Mouse (Mus musculus) mature B cell (primary cell): ENCODE results near the gene Tecr.

Experiments
- in situ Hi-C: fragments of 300-500 bp; cut with MboI; formaldehyde crosslinking; loops from 2 replicates; pipeline ENCODE4 v1.14.3; 2019

The Tecr gene

DNA sequence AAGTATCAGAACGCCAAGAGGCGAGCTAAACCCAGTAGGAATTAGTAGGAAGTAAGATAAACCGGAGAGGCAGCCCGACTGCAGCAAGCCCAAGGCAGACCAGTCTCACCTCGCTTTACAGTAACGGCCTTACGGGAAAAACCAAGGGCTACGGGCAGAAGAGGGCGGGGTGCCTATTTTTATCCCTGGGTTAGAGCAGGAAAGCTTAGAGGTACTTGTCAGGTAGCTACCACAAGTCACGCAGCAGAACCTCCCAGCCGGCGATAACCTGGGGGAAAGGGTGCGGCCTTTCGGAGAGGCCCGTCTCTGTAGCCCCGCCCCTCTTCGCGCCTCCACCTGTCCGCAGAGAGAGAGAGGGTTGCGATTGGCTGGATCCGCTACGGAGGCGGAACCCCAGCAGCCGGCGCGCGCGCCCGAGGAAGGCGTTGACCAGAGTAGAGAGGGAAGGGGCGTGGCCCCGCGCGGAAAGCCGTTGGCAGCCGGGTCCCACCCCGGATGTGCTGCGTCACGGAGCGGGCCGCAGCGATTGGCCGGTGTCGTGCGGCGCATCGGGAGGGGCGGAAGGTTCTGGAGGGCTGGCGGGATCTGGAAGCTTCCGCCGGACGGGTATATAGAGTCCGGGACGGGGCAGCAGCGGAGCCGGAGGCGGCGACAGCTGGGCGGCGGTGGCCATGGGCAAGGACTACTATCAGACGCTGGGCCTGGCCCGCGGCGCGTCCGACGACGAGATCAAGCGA lies at the start of gene Tecr, which contains the start of gene Dnajb1:
Tecr (minus strand) TSS at position 311 of the 737 bp plus-strand sequence.
Dnajb1 (plus strand) TSS at position 533 of the 737 bp plus-strand sequence.
- in situ Hi-C loops = no loop called here

DNA sequence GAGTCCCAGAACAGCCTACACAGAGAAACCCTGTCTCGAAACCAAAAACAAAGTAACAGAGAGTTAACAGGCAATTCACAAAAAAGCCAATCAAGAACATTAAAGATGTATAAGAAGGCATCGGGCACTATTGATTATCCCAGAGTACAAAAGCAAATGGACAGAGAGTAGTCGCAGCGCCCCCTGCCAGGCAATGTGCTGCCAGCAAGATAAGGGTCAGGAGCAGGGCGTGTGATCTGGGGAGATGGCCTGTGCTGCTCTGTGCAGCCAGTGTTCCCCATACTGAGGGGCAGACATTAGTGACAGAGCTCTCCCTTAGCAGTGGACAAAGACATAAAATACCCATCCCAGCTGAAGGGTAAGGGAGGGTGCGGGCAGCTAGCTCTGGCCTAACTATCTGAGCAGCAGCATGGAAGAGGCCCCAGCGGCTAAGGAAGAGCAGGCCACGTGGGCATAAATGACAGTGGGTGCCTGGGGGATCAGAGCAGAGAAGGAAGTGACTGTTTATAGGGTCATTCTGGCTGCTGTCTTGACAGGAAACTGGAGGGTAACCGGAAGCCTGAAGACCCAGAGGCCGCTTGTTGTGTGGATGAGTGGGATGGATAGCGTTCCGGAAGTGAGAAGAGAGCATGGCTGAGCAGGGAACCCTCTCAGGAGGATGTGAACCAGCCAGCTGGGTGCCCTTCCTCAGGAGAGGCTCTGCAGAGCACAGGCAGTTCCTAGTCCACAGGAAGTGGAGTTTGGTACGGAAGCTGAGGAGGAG lies 48.9 kb upstream of the Tecr start:
- in situ Hi-C loops = loop anchor here (5.0 kb wide), 1 partner anchor 241 kb away; no protein-coding TSS in a partner anchor

DNA sequence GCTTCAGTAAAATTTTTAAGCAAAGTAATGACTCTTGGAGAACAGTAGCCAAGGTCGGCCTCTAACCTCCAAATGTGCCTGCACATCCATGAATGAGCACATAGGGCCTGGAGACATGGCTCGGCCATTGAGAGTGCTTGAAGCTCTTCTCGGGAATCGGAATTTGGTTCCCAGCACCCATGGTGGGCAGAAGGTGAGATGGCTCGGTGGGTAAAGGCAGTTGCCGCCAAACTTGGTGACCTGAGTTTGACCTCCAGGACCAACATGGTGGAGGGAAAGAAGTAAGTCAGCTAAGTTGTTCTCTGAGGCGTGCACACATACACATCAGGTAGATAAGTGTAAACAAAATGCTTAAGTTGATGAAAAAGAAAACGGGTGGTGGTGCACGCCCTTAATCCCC lies 48.3 kb upstream of the Tecr start:
- in situ Hi-C loops = loop anchor here (5.0 kb wide), 1 partner anchor 241 kb away; no protein-coding TSS in a partner anchor

DNA sequence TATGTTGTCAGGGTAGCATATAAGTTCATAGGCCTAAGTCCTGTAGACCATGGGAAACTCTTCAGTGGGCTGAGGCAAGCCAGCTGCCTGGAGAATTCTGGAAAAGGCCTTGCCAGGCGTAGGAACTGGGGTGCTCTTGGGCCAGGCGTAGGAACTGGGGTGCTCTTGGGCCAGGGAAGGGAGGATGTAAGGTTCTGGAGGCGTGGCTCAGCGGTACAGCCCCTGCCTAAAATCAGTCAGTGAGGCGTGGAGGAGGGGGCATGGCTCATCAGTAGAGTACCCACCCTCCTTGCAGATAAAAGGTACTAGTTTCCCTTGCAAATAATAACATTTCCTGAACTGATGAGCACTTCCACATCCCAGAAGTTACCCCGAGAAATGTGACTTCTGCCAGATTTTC lies 47.0 kb upstream of the Tecr start:
- in situ Hi-C loops = loop anchor here (5.0 kb wide), 1 partner anchor 243 kb away; no protein-coding TSS in a partner anchor

DNA sequence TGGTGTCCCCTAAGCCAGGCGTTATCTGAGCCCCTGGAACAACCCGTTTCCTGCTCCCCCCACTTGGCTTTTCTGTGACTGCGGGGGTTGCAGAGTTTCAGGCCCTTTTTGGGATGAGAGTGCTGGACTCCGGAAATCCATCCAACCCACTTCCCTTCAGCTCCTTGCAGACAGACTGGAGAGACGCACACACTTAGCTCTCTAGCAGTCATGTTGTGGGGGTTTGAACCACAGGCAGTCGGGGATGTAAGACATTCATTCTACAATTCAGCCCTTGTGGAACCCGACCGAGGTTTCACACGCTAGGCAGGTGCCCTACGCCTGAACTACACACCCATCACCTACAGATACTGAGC lies 45.9 kb upstream of the Tecr start:
- in situ Hi-C loops = no loop called here

DNA sequence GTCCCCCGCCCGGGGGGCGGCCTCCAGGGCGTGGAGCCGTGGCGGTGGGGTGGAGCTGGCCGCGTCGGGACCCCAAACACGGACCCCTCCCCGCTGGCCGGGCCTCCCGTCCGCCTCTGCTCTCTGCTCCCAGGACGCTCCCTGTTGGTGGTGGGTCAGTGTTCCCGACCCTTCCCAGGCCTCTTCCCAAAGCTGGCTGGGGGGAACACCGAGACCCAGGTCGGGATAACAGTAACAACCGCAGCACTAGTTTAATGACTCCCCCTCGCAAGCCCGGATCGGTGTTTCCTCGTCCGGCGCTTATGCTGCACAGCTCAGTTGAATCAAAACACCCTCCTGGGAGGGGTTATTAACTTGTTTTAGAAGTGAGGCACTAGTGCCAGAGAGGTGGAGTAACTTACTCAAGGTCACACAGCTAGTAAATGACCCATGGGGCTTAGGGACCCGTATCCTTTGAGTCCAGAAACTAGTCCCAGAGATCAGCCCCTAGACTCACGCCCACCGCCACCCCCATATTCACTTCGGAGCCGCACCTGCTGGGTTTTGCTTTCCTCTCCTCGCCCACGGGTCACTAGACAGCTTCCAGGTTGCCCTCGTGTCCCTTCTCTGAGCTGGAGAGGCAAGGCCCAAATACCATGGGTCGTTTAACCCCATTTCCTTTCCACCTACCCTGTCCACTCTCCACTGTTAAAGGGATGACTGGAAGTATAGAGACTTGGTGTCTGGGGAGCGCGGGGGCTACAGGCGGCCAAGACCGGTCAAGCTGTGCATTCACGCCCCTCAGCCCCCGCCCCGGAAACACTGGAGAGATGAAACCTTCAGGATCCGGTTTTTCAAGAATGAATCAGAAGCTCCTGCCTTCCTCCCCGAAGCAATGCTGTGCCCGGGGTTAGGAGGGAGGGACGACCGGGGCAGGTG lies 45.2 kb upstream of the Tecr start:
- in situ Hi-C loops = no loop called here

DNA sequence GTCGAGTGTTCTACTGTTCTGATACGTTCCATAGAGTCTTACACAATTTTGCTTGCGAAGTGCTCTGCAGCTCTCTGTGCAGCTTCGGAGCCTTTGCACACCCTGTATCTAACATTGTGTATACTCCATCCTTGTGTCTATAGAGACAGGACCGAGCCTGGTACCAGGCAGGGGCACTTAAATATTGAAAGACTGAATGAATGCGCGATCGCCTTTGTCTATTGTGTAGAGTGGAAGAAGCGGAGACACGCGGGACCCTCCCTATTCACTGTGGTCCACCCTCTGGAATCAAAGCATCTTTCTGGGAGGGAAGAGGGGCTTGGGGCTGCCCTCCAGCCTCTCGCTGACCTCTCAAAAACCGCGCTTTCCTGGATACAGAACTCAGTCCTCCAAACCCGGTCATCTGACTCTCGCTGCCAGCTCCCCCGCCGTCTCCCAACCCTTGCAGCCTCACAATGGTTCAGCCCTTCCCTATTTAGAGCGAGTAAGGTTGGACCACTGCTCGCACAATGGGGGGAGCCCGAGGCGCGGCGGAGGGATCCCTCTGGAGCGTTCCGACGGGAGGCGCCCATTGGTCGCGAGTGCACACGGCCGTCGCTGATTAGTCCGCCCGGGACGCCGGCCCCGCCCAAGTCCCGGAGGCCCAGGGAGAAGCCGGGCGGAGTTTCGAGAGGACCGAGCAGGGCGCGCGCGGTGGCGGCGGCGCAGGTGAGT lies 44.4 kb upstream of the Tecr start, which contains the start of gene Gipc1:
Gipc1 (plus strand) TSS at position 648 of the 714 bp plus-strand sequence.
- in situ Hi-C loops = no loop called here

DNA sequence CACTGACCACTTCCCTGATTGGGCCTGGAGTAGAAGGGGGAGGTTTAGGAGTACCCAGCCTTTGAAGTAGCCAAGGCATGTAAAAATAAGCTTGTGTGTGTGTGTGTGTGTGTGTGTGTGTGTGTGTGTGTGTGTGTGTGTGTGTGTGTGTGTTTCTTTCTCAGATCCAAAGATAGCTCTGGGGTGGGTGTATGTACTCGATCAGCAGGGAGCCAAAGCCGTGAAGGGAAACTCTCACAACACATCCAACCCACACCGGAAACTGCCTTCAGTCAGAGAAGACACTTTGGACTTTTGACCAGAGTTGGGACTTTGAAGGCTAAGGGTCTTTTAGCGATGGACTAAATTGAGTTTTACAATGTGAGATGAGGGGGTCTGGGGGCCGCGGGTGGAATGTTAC lies 41.9 kb upstream of the Tecr start:
- in situ Hi-C loops = no loop called here

DNA sequence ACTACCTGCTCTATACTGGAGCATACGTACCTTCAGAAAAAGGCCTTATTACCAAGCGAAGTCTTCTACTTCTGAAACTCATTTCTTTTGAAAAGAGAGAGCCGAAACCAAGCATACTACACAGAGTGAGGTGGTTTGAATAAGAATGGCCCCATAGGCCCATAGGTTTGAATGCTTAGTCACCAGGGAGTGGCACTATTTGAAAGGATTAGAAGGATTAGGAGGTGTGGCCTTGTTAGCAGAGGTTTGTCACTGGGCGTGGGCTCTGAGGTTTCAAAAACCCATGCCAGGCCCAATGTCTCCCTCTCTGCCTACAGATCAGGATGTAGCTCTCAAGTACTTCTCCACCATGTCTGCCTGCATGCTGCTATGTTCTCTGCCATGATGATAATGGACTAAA lies 40.3 kb upstream of the Tecr start:
- in situ Hi-C loops = no loop called here

DNA sequence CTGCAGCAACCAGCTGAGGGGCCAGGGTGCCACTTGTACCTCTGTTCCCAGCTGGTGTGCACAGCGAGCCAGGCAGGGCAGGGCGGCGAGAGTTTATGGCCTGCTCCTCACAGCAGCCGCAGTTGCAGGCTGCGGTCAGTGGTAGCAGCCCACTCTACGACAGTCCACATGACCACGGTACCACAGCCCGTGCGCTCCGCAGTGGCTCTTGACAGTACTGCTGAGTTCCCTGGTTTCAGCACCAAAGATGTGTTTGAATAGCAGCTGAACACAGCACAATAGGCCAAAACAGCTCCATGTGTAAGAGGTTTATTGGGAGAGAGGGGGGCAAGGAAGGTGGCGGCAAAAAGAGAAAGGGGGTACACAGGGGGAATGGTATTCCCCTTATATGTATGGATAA lies 39.7 kb upstream of the Tecr start:
- in situ Hi-C loops = no loop called here

DNA sequence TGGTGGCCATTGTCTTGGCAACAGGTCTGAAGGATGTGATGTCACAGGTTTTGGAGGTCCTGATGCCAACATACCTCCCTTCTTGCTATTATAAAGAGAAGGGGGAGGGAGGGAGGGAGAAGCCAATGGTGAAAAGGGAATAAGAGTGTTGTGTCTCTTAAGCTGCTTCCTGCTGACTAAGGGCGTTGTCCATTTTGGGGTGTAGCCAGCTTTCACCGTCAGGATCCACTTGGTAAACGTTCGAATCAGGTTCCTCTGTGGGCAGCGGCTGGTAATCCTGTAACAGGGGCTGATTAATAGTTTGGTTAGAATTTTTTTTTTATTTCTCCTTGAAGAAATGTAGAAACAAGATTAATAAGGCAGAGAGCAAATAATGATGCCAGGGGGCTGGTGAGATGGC lies 31.9 kb upstream of the Tecr start:
- in situ Hi-C loops = no loop called here

DNA sequence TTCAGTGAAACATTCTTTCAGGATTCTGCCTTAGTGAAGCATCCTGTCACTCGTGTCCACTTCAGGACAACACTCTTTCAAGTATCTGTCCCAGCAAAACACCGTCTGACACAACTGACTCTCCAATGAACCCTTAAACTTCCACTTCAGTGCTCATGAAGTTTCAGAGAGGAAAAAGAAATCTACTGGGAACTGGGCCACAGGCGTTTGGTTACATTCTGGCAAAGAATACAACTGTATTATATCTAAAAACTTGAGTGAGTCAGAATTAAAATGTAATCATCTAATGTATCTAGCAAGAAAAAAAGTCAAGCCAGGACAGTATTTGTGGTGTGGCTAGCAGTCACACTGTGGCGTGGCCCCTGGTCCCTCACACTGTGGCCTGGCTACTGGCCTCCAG lies 31.1 kb upstream of the Tecr start:
- in situ Hi-C loops = no loop called here

DNA sequence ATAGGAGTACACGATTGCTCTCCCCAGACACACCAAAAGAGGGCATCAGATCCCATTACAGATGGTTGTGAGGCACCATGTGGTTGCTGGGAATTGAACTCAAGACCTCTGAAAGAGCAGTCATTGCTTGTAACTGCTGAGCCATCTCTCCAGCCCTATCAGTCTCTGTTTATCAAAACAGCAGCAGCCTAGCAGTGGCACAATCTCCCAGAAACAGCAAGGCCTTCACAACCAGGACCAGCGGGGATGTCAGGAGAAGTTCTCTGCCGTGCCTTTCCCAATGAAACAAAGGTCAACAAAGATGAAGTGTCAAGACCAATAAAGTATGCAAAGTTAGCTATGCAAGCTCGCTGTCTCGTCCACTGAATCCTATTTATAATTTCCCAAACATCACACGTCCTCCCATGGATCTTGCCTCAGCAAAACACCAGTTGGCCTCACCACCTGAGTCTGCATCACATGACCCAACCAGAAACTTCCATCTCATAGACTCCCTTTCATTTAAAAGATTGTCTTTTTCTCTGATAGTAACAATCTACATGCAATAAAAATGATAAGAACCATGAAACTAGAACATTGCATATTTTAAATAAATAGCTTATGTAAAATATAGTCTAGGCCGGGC lies 24.4 kb upstream of the Tecr start:
- in situ Hi-C loops = no loop called here

DNA sequence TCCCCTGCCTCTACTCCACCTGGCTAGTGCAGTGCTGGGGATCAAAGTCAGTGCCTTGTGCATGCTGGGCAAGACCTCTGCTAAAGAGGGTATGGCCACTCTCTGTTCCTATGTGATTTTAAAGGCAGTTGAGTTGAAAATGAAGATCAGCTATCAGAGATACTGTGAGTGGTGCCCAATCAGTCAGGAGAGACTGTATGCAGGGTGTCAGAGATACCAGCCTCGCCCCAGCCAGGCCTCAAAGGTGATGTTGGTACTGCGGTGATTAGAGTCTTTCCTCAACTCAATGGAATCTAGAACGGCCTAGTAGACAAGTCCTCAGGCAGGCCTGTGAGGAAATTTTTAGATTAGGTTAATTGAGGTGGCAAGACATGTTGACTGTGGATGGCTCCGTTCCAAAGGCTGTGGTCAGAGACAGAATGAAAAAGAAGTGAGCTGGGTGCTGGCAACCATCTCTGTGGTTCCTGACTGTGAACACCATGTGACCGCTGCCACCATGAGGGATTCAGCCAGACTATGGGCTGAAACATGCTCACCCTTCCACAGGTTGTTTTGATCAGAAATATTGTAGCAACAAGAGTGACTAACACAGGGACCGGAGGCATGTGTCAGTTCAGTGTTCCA lies 18.0 kb upstream of the Tecr start:
- in situ Hi-C loops = no loop called here

DNA sequence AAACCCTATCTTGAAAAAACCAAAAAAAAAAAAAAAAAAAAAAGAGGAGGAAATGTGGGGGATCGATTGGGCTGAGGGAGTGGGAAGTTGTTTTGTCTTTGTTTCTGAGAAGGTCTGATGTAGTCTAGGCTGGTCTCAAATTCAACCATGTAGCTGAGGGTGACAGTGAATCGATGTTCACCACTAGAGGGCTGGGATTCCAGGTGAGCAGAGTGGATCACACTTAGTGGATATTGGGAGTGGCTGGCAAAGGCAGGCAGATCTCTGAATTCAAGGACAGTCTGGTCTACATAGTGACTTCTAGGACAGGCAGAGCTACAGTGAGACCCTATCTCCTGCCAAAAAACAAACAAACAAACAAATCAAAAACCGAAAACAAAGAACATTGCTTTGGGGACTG lies 17.0 kb upstream of the Tecr start:
- in situ Hi-C loops = no loop called here

DNA sequence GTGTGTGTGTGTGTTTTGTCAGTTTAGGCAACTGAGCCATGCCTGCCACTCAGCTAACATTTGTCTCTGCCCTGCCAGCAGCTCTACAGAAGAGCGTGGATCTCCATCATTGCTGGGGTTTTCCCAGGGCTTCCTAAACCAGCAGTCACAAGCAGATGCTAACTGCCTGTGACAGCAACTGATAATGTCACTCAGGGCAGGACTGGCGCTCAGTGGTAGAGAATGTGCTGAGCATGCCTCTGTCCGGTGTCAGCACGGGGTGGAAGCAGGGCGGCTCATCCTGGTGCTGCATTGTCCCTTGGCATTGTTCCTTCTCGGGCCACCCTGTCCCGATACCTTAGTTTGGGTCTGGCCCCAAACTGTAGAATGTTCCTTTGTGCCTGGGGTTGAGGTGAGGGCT lies 15.8 kb upstream of the Tecr start:
- in situ Hi-C loops = no loop called here

DNA sequence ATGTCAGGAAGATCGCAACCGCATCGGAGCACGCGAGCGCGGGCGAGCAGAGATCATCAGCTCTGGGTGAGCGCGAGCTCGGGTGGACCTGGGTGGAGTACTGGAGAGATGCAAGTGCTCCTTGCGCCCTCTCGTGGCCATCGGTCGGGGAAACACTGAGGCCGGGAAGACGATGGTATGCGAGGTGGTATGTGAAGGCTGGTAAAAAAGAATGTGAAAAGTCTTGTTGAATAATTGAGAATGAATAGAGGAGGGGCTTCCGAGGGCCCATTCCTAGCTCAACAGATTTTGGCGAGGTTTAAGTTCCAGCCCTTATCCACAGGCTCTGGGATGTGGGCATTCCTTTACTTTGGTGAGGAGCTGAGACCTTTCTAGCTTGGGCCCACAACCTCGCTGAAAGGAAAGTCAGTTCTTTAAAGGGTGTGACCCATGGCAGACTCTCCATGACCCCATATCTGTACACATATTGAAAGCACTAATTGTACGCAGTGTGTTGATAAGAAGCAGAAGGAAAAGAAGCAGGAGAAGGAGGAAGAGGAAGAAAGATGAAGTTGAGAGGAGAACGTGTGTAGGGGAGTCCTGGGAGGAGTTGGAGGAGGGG lies 14.7 kb upstream of the Tecr start:
- in situ Hi-C loops = no loop called here

DNA sequence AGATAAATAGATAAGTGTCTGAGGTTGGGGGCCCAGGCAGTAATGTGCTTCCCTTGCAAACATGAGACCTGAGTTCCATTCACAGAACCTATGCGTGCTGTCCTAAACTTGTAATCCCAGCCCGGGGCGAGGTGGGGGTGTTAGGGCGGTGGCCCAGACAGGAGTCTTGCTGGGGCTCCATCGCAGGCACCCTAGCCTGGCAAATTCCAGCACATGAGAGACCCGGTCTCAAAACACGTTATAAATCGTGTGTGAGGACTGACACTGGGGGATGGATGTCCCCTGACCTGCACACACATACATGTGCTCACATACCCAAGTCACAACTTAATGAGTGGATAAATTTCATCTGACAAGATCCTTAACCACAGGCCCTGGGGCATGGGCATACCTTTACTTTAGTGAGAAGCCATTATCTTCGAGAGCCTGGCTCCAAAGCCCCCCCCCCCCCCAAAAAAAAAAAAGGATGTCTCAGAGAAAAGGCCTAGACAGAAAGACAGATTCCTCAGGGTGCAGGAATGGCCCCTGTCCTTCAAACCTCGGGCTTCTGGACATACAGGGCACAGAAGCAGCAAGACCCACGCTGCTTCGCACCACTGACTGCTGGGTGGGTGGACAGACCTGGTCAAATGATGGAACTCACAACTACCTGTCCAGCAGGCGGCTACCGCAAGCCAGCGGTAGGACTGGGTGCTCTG lies 14.1 kb upstream of the Tecr start:
- in situ Hi-C loops = no loop called here

DNA sequence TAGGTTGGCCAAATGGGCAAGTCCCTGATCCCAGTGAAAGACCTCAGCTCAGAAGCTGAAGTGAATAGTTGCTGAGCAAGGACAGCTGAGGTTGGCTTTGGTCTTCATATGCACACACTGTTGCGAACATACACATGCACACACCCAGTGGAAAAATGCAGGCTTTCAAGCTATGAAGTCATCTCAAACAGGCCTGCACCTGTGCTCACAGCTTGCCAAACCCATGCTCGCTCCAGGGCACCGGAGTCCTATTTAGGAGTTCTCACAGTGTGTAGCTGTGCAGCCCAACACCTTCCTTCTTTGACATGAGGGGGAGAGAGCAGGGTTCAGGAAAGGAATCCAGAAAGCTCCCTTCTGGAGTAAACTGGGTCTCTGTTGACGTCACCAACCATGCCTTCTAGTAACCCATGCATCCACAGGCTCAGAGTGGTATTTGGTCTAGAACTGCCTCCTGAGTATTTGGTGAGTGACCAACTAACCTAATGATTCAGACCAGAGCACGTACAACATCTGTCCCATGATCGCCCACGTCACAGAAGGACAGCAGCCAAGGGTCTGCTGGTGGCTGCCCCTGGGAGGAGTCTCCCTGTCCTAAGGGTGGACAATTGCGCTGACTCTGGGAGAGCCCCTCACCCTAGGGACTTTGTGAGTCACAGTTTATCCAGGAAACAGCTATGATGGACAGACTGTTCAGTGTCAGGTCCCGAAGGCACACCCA lies 12.0 kb upstream of the Tecr start:
- in situ Hi-C loops = no loop called here
